Mouse (Mus musculus): ENCODE results near the gene Cfap126.

GRCm38 (mm10) chr1:171102547-171103177, 11.1 kb upstream of the Cfap126 start:
- TF ChIP-seq CTCF (IDR thresholded peaks at IDR 0.05; ENCODE audit: borderline replicate concordance, control insufficient read depth, extremely low read depth, insufficient read depth, low read length, poor library complexity): no peak
- no peak for TF ChIP-seq POLR2A (IDR thresholded peaks at IDR 0.05; ENCODE audit: control insufficient read depth, extremely low read depth, insufficient read depth, low read length, poor library complexity)
